Mouse (Mus musculus) liver, adult (tissue): ENCODE data around the gene Rev1.

Experiments
- GATA4 ChIP-seq: IDR thresholded peaks from 2 replicates; pipeline ENCODE4 v1.6.1; 2014; ENCODE audit warnings: mild to moderate bottlenecking, low read length; ENCODE audit not compliant: insufficient replicate concordance

Rev1 gene

GRCm38 (mm10) chr1:38129501-38130267 is at the start of gene Rev1:
Gene Rev1 (minus strand): TSS chr1:38129801.
- TF ChIP-seq GATA4 = no peak; the same call in 1 of the 2 replicates

- TF ChIP-seq GATA4 = no peak
These were observed 49.3 kb upstream of the Rev1 start for GRCm38 (mm10) chr1:38178929-38179328.

GRCm38 (mm10) chr1:38176077-38176476 is 46.5 kb upstream of the Rev1 start:
- no peak for TF ChIP-seq GATA4

GRCm38 (mm10) chr1:38171874-38172273 is 42.3 kb upstream of the Rev1 start:
- TF ChIP-seq GATA4 = no peak

GRCm38 (mm10) chr1:38165696-38166095 is 36.1 kb upstream of the Rev1 start:
- no peak for TF ChIP-seq GATA4

- no peak for TF ChIP-seq GATA4
These were observed 20.5 kb upstream of the Rev1 start for GRCm38 (mm10) chr1:38150086-38150485.

GRCm38 (mm10) chr1:38146008-38146407 is 16.4 kb upstream of the Rev1 start:
- TF ChIP-seq GATA4 = no peak

GRCm38 (mm10) chr1:38141371-38141770 is 11.8 kb upstream of the Rev1 start:
- no peak for TF ChIP-seq GATA4

- TF ChIP-seq GATA4 = no peak
These were observed 11.3 kb upstream of the Rev1 start for GRCm38 (mm10) chr1:38140911-38141310.

GRCm38 (mm10) chr1:38139396-38139795 is 9.8 kb upstream of the Rev1 start:
- no peak for TF ChIP-seq GATA4

GRCm38 (mm10) chr1:38132942-38133341 is 3.3 kb upstream of the Rev1 start:
- peak; percentile 71; the same call in 1 of the 2 replicates for TF ChIP-seq GATA4

- no peak for TF ChIP-seq GATA4
These were observed 1.3 kb upstream of the Rev1 start for GRCm38 (mm10) chr1:38130715-38131483.

- TF ChIP-seq GATA4 = no peak
These were observed 623 bp downstream of the Rev1 start for GRCm38 (mm10) chr1:38128919-38129436.

- TF ChIP-seq GATA4 = no peak
These were observed 2.6 kb downstream of the Rev1 start for GRCm38 (mm10) chr1:38127036-38127435.

GRCm38 (mm10) chr1:38126426-38126825 is 3.2 kb downstream of the Rev1 start:
- no peak for TF ChIP-seq GATA4

GRCm38 (mm10) chr1:38124261-38124660 is 5.3 kb downstream of the Rev1 start:
- TF ChIP-seq GATA4 = no peak

GRCm38 (mm10) chr1:38120877-38121276 is 8.7 kb downstream of the Rev1 start:
- no peak for TF ChIP-seq GATA4

GRCm38 (mm10) chr1:38118624-38119023 is 11.0 kb downstream of the Rev1 start:
- peak; percentile 92 for TF ChIP-seq GATA4
